Mouse (Mus musculus) hindbrain, postnatal 0 days (tissue): Measurements from ENCODE around the gene Hoxa3. TPM values are rescaled to one million over a fixed set of nuclear protein-coding genes. Genes with fewer than 3 reads are reported as not detected.

Experiments
- ATAC-seq: fragments of 200-750 bp; cut with Nextera tagmentation; 2 replicates; pipeline ENCODE4 v1.8.0; 2017; ENCODE audit warnings: mild to moderate bottlenecking, moderate TSS enrichment, moderate library complexity
- DNase-seq: peaks from one replicate; pipeline ENCODE4 v3.0.0-alpha.2; 2015; ENCODE audit warnings: low spot score
- H3K27ac ChIP-seq: fragments of 300-500 bp; sonication (generic); 2 replicates; pipeline ENCODE4 v1.5.1; 2014; ENCODE audit warnings: mild to moderate bottlenecking
- H3K27me3 ChIP-seq: fragments of 300-500 bp; sonication (generic); 2 replicates; pipeline ENCODE4 v1.6.1; 2014; ENCODE audit warnings: low read length, mixed read lengths; ENCODE audit not compliant: insufficient read depth
- H3K36me3 ChIP-seq: fragments of 300-500 bp; sonication (generic); 2 replicates; pipeline ENCODE4 v1.6.1; 2014; ENCODE audit warnings: low read length, mixed read lengths; ENCODE audit not compliant: insufficient read depth
- H3K4me1 ChIP-seq: fragments of 300-500 bp; sonication (generic); 2 replicates; pipeline ENCODE4 v1.6.1; 2014; ENCODE audit warnings: antibody characterized with exemption, low read length, mixed read lengths; ENCODE audit not compliant: insufficient read depth
- H3K4me2 ChIP-seq: fragments of 300-500 bp; sonication (generic); 2 replicates; pipeline ENCODE4 v1.6.1; 2014; ENCODE audit warnings: low read depth, mild to moderate bottlenecking, low read length, moderate library complexity, mixed read lengths
- H3K4me3 ChIP-seq: fragments of 300-500 bp; sonication (generic); 2 replicates; pipeline ENCODE4 v1.5.1; 2014; ENCODE audit warnings: low read length
- H3K9ac ChIP-seq: fragments of 300-500 bp; sonication (generic); replicated peaks from 2 replicates; pipeline ENCODE4 v1.6.1; 2014; ENCODE audit warnings: mild to moderate bottlenecking, low read length, moderate library complexity, mixed read lengths
- H3K9me3 ChIP-seq: fragments of 300-500 bp; sonication (generic); 2 replicates; pipeline ENCODE4 v1.6.1; 2016; ENCODE audit warnings: low read length, mixed read lengths
- CTCF ChIP-seq: IDR thresholded peaks from 2 replicates; pipeline ENCODE4 v1.5.1; 2016; ENCODE audit warnings: antibody characterized with exemption, control low read depth, low read depth
- whole genome bisulfite sequencing: fragments of 180-500 bp; shearing (Covaris S2); extraction: QIAGEN DNeasy Blood & Tissue Kit; methylation state at CpG from one replicate; pipeline ENCODE4 v1.1.7; 2014; 5-methylcytosine and 5-hydroxymethylcytosine counted together
- microRNA counts: library from miRNA; unstranded; fragments of <30 nt; microRNA quantifications from one replicate; lab custom pipeline; 2015
- microRNA-seq, 2 experiments: library from miRNA; unstranded; fragments of <30 nt; microRNA quantifications; one replicate each; pipeline ENCODE4; 2016
- polyA plus RNA-seq: library from polyadenylated mRNA; unstranded; fragments of >200 nt; fragmentation: Nextera tagmentation; extraction: Ambion mirVana; gene quantifications from 2 replicates; pipeline ENCODE4 v1.2.1, GENCODE M21; 2015
- total RNA-seq: library from RNA; depleted of rRNA; stranded (reverse); fragments of >200 nt; gene quantifications from 2 replicates; pipeline ENCODE4 v1.2.3, GENCODE M21; 2014; rRNA removed

Gene Hoxa3
- total and polyA plus RNA-seq, 2 experiments from 2014 or later = 7.9 to 9.8 TPM

DNA sequence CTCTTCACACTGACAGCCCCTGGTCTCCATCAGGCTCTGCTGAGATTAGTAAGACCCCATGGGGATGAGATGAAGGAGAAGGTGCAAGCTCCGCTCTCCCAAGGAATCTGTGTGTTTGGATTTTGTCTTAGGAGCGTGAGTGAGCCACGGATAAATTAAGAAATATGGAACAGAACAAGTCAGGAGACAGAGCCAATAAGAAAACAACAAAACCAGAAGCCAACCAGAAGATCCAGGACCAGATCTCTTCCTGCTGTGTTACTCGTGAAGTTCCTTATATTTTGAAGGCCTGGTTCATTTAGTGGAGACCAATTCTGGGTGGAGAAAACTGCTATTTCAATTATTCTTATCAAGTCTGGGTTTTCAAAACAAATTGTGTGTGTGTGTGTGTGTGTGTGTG, 61.6 kb downstream of the Hoxa3 start:
- no peak for ATAC-seq

DNA sequence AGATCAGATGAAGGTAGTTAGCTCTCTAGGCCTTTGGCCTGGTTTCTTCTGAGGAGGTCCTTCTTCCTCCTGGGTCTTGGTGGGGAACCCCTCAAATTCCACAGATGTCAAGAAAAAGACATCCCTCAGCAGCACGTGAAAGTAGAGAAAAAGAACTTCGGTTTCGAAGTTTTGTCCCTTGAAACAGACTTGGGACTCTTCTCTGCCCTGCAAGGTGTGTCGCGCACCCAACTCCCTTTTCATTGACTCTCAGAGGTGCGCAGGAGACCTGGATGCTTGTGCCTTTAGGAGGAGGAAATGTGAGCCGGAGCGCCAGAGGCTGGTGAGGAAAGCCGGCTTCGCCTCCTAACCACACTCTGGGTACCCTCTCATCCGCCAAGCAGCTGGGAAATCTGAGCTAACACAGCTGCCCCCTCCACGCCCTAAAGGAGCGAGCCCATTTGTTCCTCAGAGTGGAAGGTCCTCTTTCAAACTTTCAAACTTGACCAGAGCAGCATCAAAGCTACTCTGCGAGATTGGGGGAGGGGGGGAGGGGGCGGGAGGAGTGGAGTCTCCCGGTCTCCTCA, 62.7 kb downstream of the Hoxa3 start:
- 14% methylated on average over 16 of the region's 16 CpGs for WGBS
- DNase-seq = no peak

More for the DNA sequence above, 61.6 kb downstream of the Hoxa3 start:
- DNase-seq = no peak
- H3K36me3 ChIP-seq = no peaks in the 10 kb centered on the region
- H3K27me3 ChIP-seq = peaks cover 75% of the 10 kb centered on the region
- TF ChIP-seq CTCF = no peak
- H3K4me2 ChIP-seq = no peak overlapping the region
- no peak overlapping the region for H3K27ac ChIP-seq
- H3K4me3 ChIP-seq = no peak overlapping the region
- WGBS = 28% methylated on average over 4 of the region's 4 CpGs
- H3K9me3 ChIP-seq = no peaks in the 10 kb centered on the region
- no peak overlapping the region for H3K9ac ChIP-seq
- no peaks in the 10 kb centered on the region for H3K4me1 ChIP-seq

DNA sequence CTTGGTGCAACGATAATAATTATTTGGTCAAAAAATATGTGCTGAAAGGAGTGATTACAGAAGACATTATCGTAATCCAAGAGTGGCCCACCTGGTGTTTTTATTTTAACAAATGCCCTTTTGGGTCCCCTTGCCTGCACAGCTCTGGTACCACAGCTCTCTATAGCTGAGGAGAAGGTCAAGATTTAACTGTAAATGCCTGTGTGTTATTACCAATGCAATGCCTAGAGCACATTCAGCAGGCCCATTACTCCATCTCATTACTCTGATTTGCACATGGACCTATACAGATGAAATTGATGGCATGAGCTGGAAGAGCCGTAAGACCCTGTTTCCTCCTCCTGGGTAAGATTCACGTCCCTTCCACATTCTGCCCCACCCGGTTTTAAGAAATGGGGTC, 74.0 kb downstream of the Hoxa3 start:
- no peak overlapping the region for H3K4me3 ChIP-seq
- no peak overlapping the region for H3K27ac ChIP-seq
- ATAC-seq = no peak
- H3K36me3 ChIP-seq = no peaks in the 10 kb centered on the region
- no peak overlapping the region for H3K4me2 ChIP-seq
- 90% methylated on average over 5 of the region's 5 CpGs for WGBS
- TF ChIP-seq CTCF = no peak
- H3K27me3 ChIP-seq = no peaks in the 10 kb centered on the region
- DNase-seq = no peak
- no peaks in the 10 kb centered on the region for H3K4me1 ChIP-seq
- H3K9ac ChIP-seq = no peak overlapping the region
- no peaks in the 10 kb centered on the region for H3K9me3 ChIP-seq

More for the DNA sequence above, 62.7 kb downstream of the Hoxa3 start:
- no peak for TF ChIP-seq CTCF
- Histone ChIP-seq H3K27ac (no peak overlapping the region), H3K9me3 (no peaks in the 10 kb centered on the region), H3K4me2 (no peak overlapping the region), H3K4me1 (no peaks in the 10 kb centered on the region), H3K4me3 (no peak overlapping the region), H3K27me3 (peaks cover 67% of the 10 kb centered on the region), H3K36me3 (no peaks in the 10 kb centered on the region), H3K9ac (no peak overlapping the region)
- ATAC-seq = no peak

DNA sequence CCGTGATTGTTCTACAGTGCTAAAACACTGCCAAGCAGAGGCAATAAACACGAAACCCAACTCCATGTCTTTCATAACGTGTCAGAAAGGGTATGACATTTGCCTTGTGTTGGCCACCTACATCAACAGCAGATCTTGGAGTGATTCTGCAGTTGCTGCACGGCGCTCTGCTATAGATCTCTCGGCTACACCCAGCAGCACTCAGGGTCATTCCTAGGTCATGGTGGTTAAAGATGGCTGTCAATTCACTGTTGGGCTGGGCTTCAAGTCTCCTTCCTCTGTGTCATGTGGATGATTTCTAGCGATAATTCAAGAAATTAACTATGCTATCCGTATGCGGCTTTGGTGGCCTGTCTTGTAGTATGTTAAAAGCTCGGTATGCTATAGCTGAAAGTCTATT, 74.6 kb downstream of the Hoxa3 start:
- Histone ChIP-seq H3K4me3 (no peak overlapping the region), H3K36me3 (no peaks in the 10 kb centered on the region), H3K4me1 (no peaks in the 10 kb centered on the region), H3K9me3 (no peaks in the 10 kb centered on the region), H3K9ac (no peak overlapping the region), H3K27ac (no peak overlapping the region), H3K27me3 (no peaks in the 10 kb centered on the region), H3K4me2 (no peak overlapping the region)
- DNase-seq (no peak), ATAC-seq (no peak)
- TF ChIP-seq CTCF = no peak
- 64% methylated on average over 10 of the region's 10 CpGs for WGBS

DNA sequence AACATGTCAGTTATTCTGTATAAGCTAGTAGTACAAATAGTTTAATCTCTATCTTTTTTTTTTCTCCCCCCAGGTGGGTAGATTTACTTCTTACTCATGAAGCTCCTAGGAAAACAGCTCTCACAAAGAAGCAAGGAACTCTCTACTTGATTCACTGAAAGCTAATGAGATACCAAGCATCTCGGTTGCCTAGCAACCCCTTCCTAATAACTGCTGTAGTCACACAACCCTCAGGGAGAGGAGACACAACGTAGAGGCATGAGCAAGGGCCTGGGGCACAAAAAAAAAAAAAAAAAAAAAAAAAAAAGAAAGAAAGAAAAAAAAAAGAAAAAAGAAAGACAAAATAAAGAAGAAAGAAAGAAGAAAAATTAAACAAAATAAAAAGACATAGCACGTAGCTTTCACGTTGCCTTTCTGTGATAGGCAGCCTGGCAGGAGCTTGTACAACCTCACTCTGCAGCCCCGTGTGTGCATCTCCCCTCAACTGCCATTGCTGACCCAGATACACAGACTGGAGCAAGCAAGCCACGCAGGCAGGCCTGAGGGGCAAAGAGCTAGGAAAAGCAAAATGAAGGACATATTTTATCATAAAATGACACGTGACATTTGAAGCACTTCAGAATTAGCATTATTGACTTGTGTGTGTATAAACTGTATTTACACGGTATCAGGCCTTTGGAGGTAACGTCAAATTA, 75.1 kb downstream of the Hoxa3 start:
- Histone ChIP-seq H3K4me2 (no peak overlapping the region), H3K9ac (no peak overlapping the region), H3K36me3 (no peaks in the 10 kb centered on the region), H3K4me3 (no peak overlapping the region), H3K4me1 (no peaks in the 10 kb centered on the region), H3K9me3 (no peaks in the 10 kb centered on the region), H3K27ac (no peak overlapping the region), H3K27me3 (no peaks in the 10 kb centered on the region)
- ATAC-seq (0 out of 2 replicates have a peak, but pooled peaks have one; percentile 63), DNase-seq (peak; percentile 75)
- WGBS = 48% methylated on average over 9 of the region's 9 CpGs
- no peak for TF ChIP-seq CTCF

DNA sequence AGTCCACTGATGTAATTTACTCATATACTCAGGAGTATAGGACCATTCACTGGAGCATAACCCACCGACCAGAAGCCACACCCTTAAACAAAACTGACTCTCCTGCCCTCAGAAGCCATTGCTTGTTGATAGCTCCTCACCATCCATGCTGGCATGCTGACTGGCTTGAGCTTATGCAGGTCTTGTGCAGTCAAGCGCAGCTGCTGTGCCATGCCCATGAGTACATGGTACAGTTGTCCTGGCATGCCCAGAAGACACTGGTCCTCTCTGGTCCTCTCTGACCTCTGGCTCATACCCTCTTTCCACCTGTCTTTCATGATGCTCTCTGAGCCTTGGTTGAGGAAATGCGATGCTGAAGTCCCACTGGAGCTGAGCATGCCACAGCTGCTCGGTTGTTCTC, 89.5 kb downstream of the Hoxa3 start:
- H3K9ac ChIP-seq = no peak overlapping the region
- H3K4me2 ChIP-seq = no peak overlapping the region
- no peak for ATAC-seq
- no peak overlapping the region for H3K4me3 ChIP-seq
- no peak overlapping the region for H3K27ac ChIP-seq
- H3K9me3 ChIP-seq = no peaks in the 10 kb centered on the region
- no peaks in the 10 kb centered on the region for H3K4me1 ChIP-seq
- H3K36me3 ChIP-seq = no peaks in the 10 kb centered on the region
- no peak for DNase-seq
- no peak for TF ChIP-seq CTCF
- WGBS = 84% methylated on average over 4 of the region's 4 CpGs
- H3K27me3 ChIP-seq = no peaks in the 10 kb centered on the region

DNA sequence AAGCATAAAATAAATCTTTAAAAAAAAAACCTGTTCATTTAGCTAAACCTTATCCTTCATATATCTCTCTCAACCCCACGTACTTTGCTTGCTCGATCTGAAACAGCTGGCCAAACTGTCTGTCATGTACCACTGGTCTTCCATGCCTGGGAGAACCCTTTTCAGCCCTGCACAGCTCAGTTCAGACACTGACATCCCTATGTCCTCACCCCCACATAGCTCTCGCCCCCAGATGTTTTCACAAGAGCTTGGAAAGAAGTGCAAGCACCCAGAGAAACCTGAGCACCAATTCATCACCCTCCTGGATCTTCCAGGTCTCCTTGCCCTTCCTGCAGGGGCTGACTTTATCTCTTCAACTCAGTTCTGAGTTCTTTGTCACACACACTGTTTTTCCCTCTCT, 92.0 kb downstream of the Hoxa3 start:
- Histone ChIP-seq H3K36me3 (no peaks in the 10 kb centered on the region), H3K4me1 (no peaks in the 10 kb centered on the region), H3K9ac (no peak overlapping the region), H3K27me3 (no peaks in the 10 kb centered on the region), H3K4me3 (no peak overlapping the region), H3K4me2 (no peak overlapping the region), H3K9me3 (no peaks in the 10 kb centered on the region), H3K27ac (no peak overlapping the region)
- 77% methylated on average over 3 of the region's 3 CpGs for WGBS
- no peak for TF ChIP-seq CTCF
- DNase-seq (no peak), ATAC-seq (no peak)

MicroRNAs encoded within 50 kb of the gene (microRNA counts, 519-probe panel; counts per million panel counts)
- microRNA mmu-miR-196b (lab: Ali Mortazavi, UCI) = 370 counts per million, percentile 5 among the panel's probes with 10 or more counts

Small RNA genes lying within 50 kb of the gene (microRNA-seq; reads per million reads assigned to microRNA genes)
- gene Mir196b = 15.0 to 17.5 reads per million in 2 experiments

Other genes with a start within 250 kb of the Hoxa3 start
- 9.8 and 11.1 TPM in 2 replicates for gene Skap2, start 200.8 kb downstream of the Hoxa3 start, total RNA-seq
- gene Skap2, start 200.8 kb downstream of the Hoxa3 start, polyA plus RNA-seq = 28.1 TPM in 2 replicates
- gene Hoxa1, start 55.0 kb downstream of the Hoxa3 start, total RNA-seq = 1.1 and 3.7 TPM in 2 replicates
- gene Hoxa1, start 55.0 kb downstream of the Hoxa3 start, polyA plus RNA-seq = 1.1 and 1.2 TPM in 2 replicates
- 20.3 and 24.3 TPM in 2 replicates for gene Hoxa2, start 48.5 kb downstream of the Hoxa3 start, total RNA-seq
- 16.3 and 16.5 TPM in 2 replicates for gene Hoxa2, start 48.5 kb downstream of the Hoxa3 start, polyA plus RNA-seq
- gene 5730596B20Rik, start 35.8 kb downstream of the Hoxa3 start, total RNA-seq = 1.1 and 1.2 TPM in 2 replicates
- 1.3 and 1.5 TPM in 2 replicates for gene 5730596B20Rik, start 35.8 kb downstream of the Hoxa3 start, polyA plus RNA-seq
- 4.8 and 7.3 TPM in 2 replicates for gene Hoxa4, start 21.6 kb downstream of the Hoxa3 start, total RNA-seq
- gene Hoxa4, start 21.6 kb downstream of the Hoxa3 start, polyA plus RNA-seq = 10.5 and 12.0 TPM in 2 replicates
- gene Hoxa5, start 8.7 kb downstream of the Hoxa3 start, total RNA-seq = 99.2 and 108 TPM in 2 replicates
- 81.7 and 89.4 TPM in 2 replicates for gene Hoxa5, start 8.7 kb downstream of the Hoxa3 start, polyA plus RNA-seq
- gene Hoxa6, start 4.6 kb downstream of the Hoxa3 start, total RNA-seq = 12.3 and 25.8 TPM in 2 replicates
- 6.0 and 7.7 TPM in 2 replicates for gene Hoxa6, start 4.6 kb downstream of the Hoxa3 start, polyA plus RNA-seq
- 0.83 and 2.2 TPM in 2 replicates for gene Gm28308, start within 50 bp of the Hoxa3 start, total RNA-seq
- not detected in 2 replicates for gene Gm28308, start within 50 bp of the Hoxa3 start, polyA plus RNA-seq
- 2.6 and 2.9 TPM in 2 replicates for gene Hoxa7, start 8.5 kb upstream of the Hoxa3 start, total RNA-seq
- gene Hoxa7, start 8.5 kb upstream of the Hoxa3 start, polyA plus RNA-seq = 1.3 and 3.9 TPM in 2 replicates
- 0.26 TPM in 1 of 2 replicates, not detected in the other for gene Hoxa9, start 17.8 kb upstream of the Hoxa3 start, total RNA-seq
- 0.18 TPM in 1 of 2 replicates, not detected in the other for gene Hoxa9, start 17.8 kb upstream of the Hoxa3 start, polyA plus RNA-seq
- gene Hoxa10, start 27.5 kb upstream of the Hoxa3 start, total RNA-seq = not detected in 2 replicates
- gene Hoxa10, start 27.5 kb upstream of the Hoxa3 start, polyA plus RNA-seq = not detected in 2 replicates
- gene Hoxa11, start 32.5 kb upstream of the Hoxa3 start, total RNA-seq = not detected in 2 replicates
- not detected in 2 replicates for gene Hoxa11, start 32.5 kb upstream of the Hoxa3 start, polyA plus RNA-seq
- gene Hoxa13, start 47.5 kb upstream of the Hoxa3 start, total RNA-seq = not detected in 2 replicates
- not detected in 2 replicates for gene Hoxa13, start 47.5 kb upstream of the Hoxa3 start, polyA plus RNA-seq
- 2.0 and 6.2 TPM in 2 replicates for gene Evx1, start 100.2 kb upstream of the Hoxa3 start, total RNA-seq
- gene Evx1, start 100.2 kb upstream of the Hoxa3 start, polyA plus RNA-seq = 1.3 and 2.1 TPM in 2 replicates